25 mouse cellular contexts compared by ENCODE assay signal in the genomic region with DNA sequence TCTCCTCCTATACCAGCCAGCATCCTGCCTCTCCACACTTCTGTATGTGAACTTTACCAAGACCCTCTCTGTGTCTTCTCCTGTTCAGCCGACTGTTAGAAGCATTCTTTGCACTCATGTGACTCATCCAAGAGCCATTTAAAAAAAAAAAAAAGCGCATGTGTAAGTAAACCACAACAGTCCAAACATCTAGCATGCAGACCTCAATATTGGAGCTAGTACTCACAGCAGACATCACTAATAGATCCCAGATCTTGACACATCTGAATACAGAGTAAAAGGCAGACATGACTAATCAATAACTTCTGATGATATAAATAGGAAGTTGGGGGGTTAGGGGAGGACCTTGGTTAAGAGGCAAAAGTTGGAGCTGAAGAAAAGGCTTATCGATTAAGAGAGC. TPM values are rescaled to one million over a fixed set of nuclear protein-coding genes. Genes with fewer than 3 reads are reported as not detected.
DNase-seq lines count a peak whose midpoint lies in the region; TF ChIP-seq lines count a peak whose summit lies in the region.
"Had no signal": no experiment of that assay in that cellular context is flagged by ENCODE, and none has a peak within 500 bp of the region (broad histone marks: within the 10 kb centered on the region; RNA-seq: fewer than 3 reads in every experiment).

No protein-coding gene starts in this region.

- H3K79me2 ChIP-seq in MEL (ENCODE audit: control insufficient read depth, insufficient read depth, low read length, poor library complexity) = no peaks in the 10 kb centered on the region

- no peak for TF ChIP-seq CTCF in MEL (IDR thresholded peaks at IDR 0.05 in 2 of 3, conservative IDR thresholded peaks at IDR 0.05 in 1 of 3; ENCODE audit: control insufficient read depth in 1 of 3, insufficient read depth in 1 of 3, low read depth in 2 of 3, low read length in 3 of 3, poor library complexity in 1 of 3, severe bottlenecking in 1 of 3)
- TF ChIP-seq CTCF in embryonic fibroblast, embryonic 13.5 days (IDR thresholded peaks at IDR 0.05; ENCODE audit: borderline replicate concordance, insufficient read depth, low read length) = no peak

- no peaks in the 10 kb centered on the region for H3K9me3 ChIP-seq in MEL (replicated peaks; ENCODE audit: insufficient read depth, low read length)
- no peaks in the 10 kb centered on the region for H3K9me3 ChIP-seq in midbrain, embryonic 10.5 days (replicated peaks)
- H3K9me3 ChIP-seq in embryonic facial prominence, embryonic 10.5 days = no peaks in the 10 kb centered on the region
- H3K9me3 ChIP-seq: embryonic facial prominence, embryonic 12.5 days; embryonic facial prominence, embryonic 15.5 days; forebrain, embryonic 12.5 days; forebrain, embryonic 15.5 days; G1E; hindbrain, embryonic 12.5 days; hindbrain, embryonic 15.5 days had no signal

- H3K4me1 ChIP-seq in MEL (ENCODE audit: control insufficient read depth in 1 of 2, insufficient read depth in 2 of 2, low read length in 2 of 2) = no peaks in the 10 kb centered on the region
- peaks cover 9% of the 10 kb centered on the region for H3K4me1 ChIP-seq in embryonic fibroblast, embryonic 13.5 days (ENCODE audit: control insufficient read depth, insufficient read depth, low read length)
- no peaks in the 10 kb centered on the region for H3K4me1 ChIP-seq in midbrain, embryonic 10.5 days
- H3K4me1 ChIP-seq in embryonic facial prominence, embryonic 10.5 days = no peaks in the 10 kb centered on the region
- H3K4me1 ChIP-seq: embryonic facial prominence, embryonic 12.5 days; embryonic facial prominence, embryonic 15.5 days; forebrain, embryonic 12.5 days; forebrain, embryonic 15.5 days; hindbrain, embryonic 12.5 days; hindbrain, embryonic 15.5 days had no signal

- peaks cover 0 to 5% of the 10 kb centered on the region in 2 experiments; a peak in 2 of 4 replicates for H3K36me3 ChIP-seq in MEL (ENCODE audit: control insufficient read depth in 1 of 2, insufficient read depth in 2 of 2, low read length in 2 of 2)
- H3K36me3 ChIP-seq in midbrain, embryonic 10.5 days = peaks cover 100% of the 10 kb centered on the region
- H3K36me3 ChIP-seq in embryonic facial prominence, embryonic 10.5 days (replicated peaks) = peaks cover 100% of the 10 kb centered on the region

- no peaks in the 10 kb centered on the region for H3K27me3 ChIP-seq in MEL (ENCODE audit: control insufficient read depth in 1 of 2, insufficient read depth in 2 of 2, low read length in 2 of 2)
- no peaks in the 10 kb centered on the region for H3K27me3 ChIP-seq in midbrain, embryonic 10.5 days (ENCODE audit: low read depth, poor library complexity, severe bottlenecking)
- H3K27me3 ChIP-seq in embryonic facial prominence, embryonic 10.5 days (replicated peaks; ENCODE audit: low read depth, poor library complexity, severe bottlenecking) = no peaks in the 10 kb centered on the region
- H3K27me3 ChIP-seq: CH12.LX; embryonic facial prominence, embryonic 12.5 days; embryonic facial prominence, embryonic 15.5 days; forebrain, embryonic 12.5 days; forebrain, embryonic 15.5 days; hindbrain, embryonic 12.5 days; hindbrain, embryonic 15.5 days; Patski had no signal

- no peak overlapping the region for H3K9ac ChIP-seq in MEL (ENCODE audit: control insufficient read depth, low read depth, low read length, poor library complexity, severe bottlenecking)
- H3K9ac ChIP-seq: embryonic facial prominence, embryonic 12.5 days; embryonic facial prominence, embryonic 15.5 days; forebrain, embryonic 12.5 days; forebrain, embryonic 15.5 days; hindbrain, embryonic 12.5 days; hindbrain, embryonic 15.5 days had no signal

- no peak for TF ChIP-seq RAD21 in MEL (IDR thresholded peaks at IDR 0.05; ENCODE audit: low read depth, low read length)

- no peak for TF ChIP-seq EP300 in MEL (IDR thresholded peaks at IDR 0.05; ENCODE audit: low read depth in 1 of 2, low read length in 2 of 2)

- peak; percentile 19 for DNase-seq in retina, postnatal 1 day
- no peak for DNase-seq in retina, embryonic 14.5 days (ENCODE audit: low spot score)
- DNase-seq in MEL (ENCODE audit: low read depth, low spot score) = peak; percentile 24
- DNase-seq in midbrain, embryonic 10.5 days (ENCODE audit: low spot score) = no peak
- DNase-seq in spleen, postnatal 4 days (ENCODE audit: low spot score in 2 of 2) = no peak
- no peak for DNase-seq in embryonic facial prominence, embryonic 10.5 days (ENCODE audit: low spot score)
- DNase-seq: adrenal gland, postnatal 10 days; adrenal gland, postnatal 36 days; cerebellum, adult 18-20 months; cerebellum, adult 9-10 months; cerebellum, postnatal 14 days; gastrocnemius, adult 2 months; gastrocnemius, postnatal 14 days; heart, adult 11 months had no signal

- TF ChIP-seq POLR2A in MEL (IDR thresholded peaks at IDR 0.05; ENCODE audit: control insufficient read depth in 1 of 2, insufficient read depth in 1 of 2, low read depth in 1 of 2, low read length in 2 of 2, poor library complexity in 1 of 2) = no peak
- TF ChIP-seq POLR2A in embryonic fibroblast, embryonic 13.5 days (IDR thresholded peaks at IDR 0.05; ENCODE audit: low read depth, low read length) = no peak

- WGBS in midbrain, embryonic 10.5 days = 94% methylated on average over 3 of the region's 3 CpGs
- 87% methylated on average over 3 of the region's 3 CpGs for WGBS in embryonic facial prominence, embryonic 10.5 days

- H3K27ac ChIP-seq in MEL (ENCODE audit: control insufficient read depth, low read depth, low read length) = no peak overlapping the region
- peak overlapping the region; percentile 14; the same call in 1 of the 2 replicates for H3K27ac ChIP-seq in embryonic fibroblast, embryonic 13.5 days (ENCODE audit: insufficient read depth, low read length)
- no peak overlapping the region for H3K27ac ChIP-seq in midbrain, embryonic 10.5 days (replicated peaks)
- no peak overlapping the region for H3K27ac ChIP-seq in embryonic facial prominence, embryonic 10.5 days (replicated peaks)
- H3K27ac ChIP-seq: embryonic facial prominence, embryonic 12.5 days; embryonic facial prominence, embryonic 15.5 days; forebrain, embryonic 12.5 days; forebrain, embryonic 15.5 days; gastrocnemius, adult 2 months; hindbrain, embryonic 12.5 days; hindbrain, embryonic 15.5 days had no signal

- no peak overlapping the region for H3K4me3 ChIP-seq in MEL (ENCODE audit: control insufficient read depth in 1 of 2, insufficient read depth in 1 of 2, low read depth in 2 of 2, low read length in 2 of 2)
- H3K4me3 ChIP-seq in embryonic fibroblast, embryonic 13.5 days (ENCODE audit: insufficient read depth, low read length) = no peak overlapping the region
- no peak overlapping the region for H3K4me3 ChIP-seq in midbrain, embryonic 10.5 days
- no peak overlapping the region for H3K4me3 ChIP-seq in embryonic facial prominence, embryonic 10.5 days
- H3K4me3 ChIP-seq: embryonic facial prominence, embryonic 12.5 days; embryonic facial prominence, embryonic 15.5 days; erythroblast, embryonic 14.5 days; forebrain, embryonic 12.5 days; forebrain, embryonic 15.5 days; gastrocnemius, adult 2 months; hindbrain, embryonic 12.5 days; hindbrain, embryonic 15.5 days had no signal

TF ChIP-seq in MEL, 35 proteins besides CTCF, POLR2A, EP300 and RAD21 (continues in another document):
- TF ChIP-seq BHLHE40 (IDR thresholded peaks at IDR 0.05; ENCODE audit: borderline replicate concordance, low read depth, low read length) = no peak

RNA-seq across cellular contexts. Expression of gene Prr12, which starts 17.1 kb away (rescaled TPM):
- 3.3 and 3.5 TPM in 2 replicates for total RNA-seq in MEL (2012; rRNA removed)
- polyA plus RNA-seq in MEL (2012; ENCODE audit: insufficient read depth in 1 of 2, insufficient read length in 2 of 2, low read depth in 1 of 2, low replicate concordance in 2 of 2, missing spikeins in 1 of 2) = 10 to 100 TPM in 1 of 2 experiments, not detected in 1; 32.1 TPM
- polyA plus RNA-seq in embryonic fibroblast, embryonic 13.5 days (2011; ENCODE audit: insufficient read length, low read depth, missing spikeins) = 15.4 and 16.9 TPM in 2 replicates
- 10.8 and 11.3 TPM in 2 replicates for polyA plus RNA-seq in midbrain, embryonic 10.5 days (2016; fragmentation: Nextera tagmentation; extraction: Ambion mirVana)
- polyA plus RNA-seq in embryonic facial prominence, embryonic 10.5 days (2016; fragmentation: Nextera tagmentation; extraction: Ambion mirVana) = 13.4 and 14.9 TPM in 2 replicates

RNA-seq across cellular contexts. Expression of gene Rras, which starts 17.9 kb away (rescaled TPM):
- 4.2 and 5.0 TPM in 2 replicates for total RNA-seq in MEL (2012; rRNA removed)
- polyA plus RNA-seq in MEL (2012; ENCODE audit: insufficient read depth in 1 of 2, insufficient read length in 2 of 2, low read depth in 1 of 2, low replicate concordance in 2 of 2, missing spikeins in 1 of 2) = 10 to 100 TPM in 1 of 2 experiments, not detected in 1; 24.1 TPM
- polyA plus RNA-seq in embryonic fibroblast, embryonic 13.5 days (2011; ENCODE audit: insufficient read length, low read depth, missing spikeins) = 83.0 and 116 TPM in 2 replicates
- polyA plus RNA-seq in midbrain, embryonic 10.5 days (2016; fragmentation: Nextera tagmentation; extraction: Ambion mirVana) = 22.0 and 23.6 TPM in 2 replicates
- 18.8 and 20.3 TPM in 2 replicates for polyA plus RNA-seq in embryonic facial prominence, embryonic 10.5 days (2016; fragmentation: Nextera tagmentation; extraction: Ambion mirVana)

RNA-seq across cellular contexts. Expression of gene Scaf1, which starts 19.5 kb away (rescaled TPM):
- total RNA-seq in MEL (2012; rRNA removed) = 17.7 and 18.3 TPM in 2 replicates
- 10 to 100 TPM; 34.4 to 81.5 TPM for polyA plus RNA-seq in MEL (2012; ENCODE audit: insufficient read depth in 1 of 2, insufficient read length in 2 of 2, low read depth in 1 of 2, low replicate concordance in 2 of 2, missing spikeins in 1 of 2)
- 75.4 and 79.8 TPM in 2 replicates for polyA plus RNA-seq in embryonic fibroblast, embryonic 13.5 days (2011; ENCODE audit: insufficient read length, low read depth, missing spikeins)
- 39.6 and 44.8 TPM in 2 replicates for polyA plus RNA-seq in midbrain, embryonic 10.5 days (2016; fragmentation: Nextera tagmentation; extraction: Ambion mirVana)
- polyA plus RNA-seq in embryonic facial prominence, embryonic 10.5 days (2016; fragmentation: Nextera tagmentation; extraction: Ambion mirVana) = 46.2 and 47.9 TPM in 2 replicates

RNA-seq across cellular contexts. Expression of gene Nosip, which starts 26.6 kb away (rescaled TPM):
- total RNA-seq in MEL (2012; rRNA removed) = 49.9 and 50.7 TPM in 2 replicates
- 10 to 100 TPM in 1 of 2 experiments, not detected in 1; 78.9 TPM for polyA plus RNA-seq in MEL (2012; ENCODE audit: insufficient read depth in 1 of 2, insufficient read length in 2 of 2, low read depth in 1 of 2, low replicate concordance in 2 of 2, missing spikeins in 1 of 2)
- 33.0 and 38.0 TPM in 2 replicates for polyA plus RNA-seq in embryonic fibroblast, embryonic 13.5 days (2011; ENCODE audit: insufficient read length, low read depth, missing spikeins)
- 63.0 and 66.7 TPM in 2 replicates for polyA plus RNA-seq in midbrain, embryonic 10.5 days (2016; fragmentation: Nextera tagmentation; extraction: Ambion mirVana)
- polyA plus RNA-seq in embryonic facial prominence, embryonic 10.5 days (2016; fragmentation: Nextera tagmentation; extraction: Ambion mirVana) = 70.8 and 74.7 TPM in 2 replicates

RNA-seq across cellular contexts. Expression of gene Prrg2, which starts 26.8 kb away (rescaled TPM):
- 7.5 and 7.7 TPM in 2 replicates for total RNA-seq in MEL (2012; rRNA removed)
- 10 to 100 TPM in 1 of 2 experiments, not detected in 1; 16.9 TPM for polyA plus RNA-seq in MEL (2012; ENCODE audit: insufficient read depth in 1 of 2, insufficient read length in 2 of 2, low read depth in 1 of 2, low replicate concordance in 2 of 2, missing spikeins in 1 of 2)
- 15.1 and 17.5 TPM in 2 replicates for polyA plus RNA-seq in embryonic fibroblast, embryonic 13.5 days (2011; ENCODE audit: insufficient read length, low read depth, missing spikeins)
- polyA plus RNA-seq in midbrain, embryonic 10.5 days (2016; fragmentation: Nextera tagmentation; extraction: Ambion mirVana) = 17.0 and 17.3 TPM in 2 replicates
- 23.3 and 24.4 TPM in 2 replicates for polyA plus RNA-seq in embryonic facial prominence, embryonic 10.5 days (2016; fragmentation: Nextera tagmentation; extraction: Ambion mirVana)

Comparison
In these comparisons a context has a peak if more than half of its experiments do, and no peak if none do; other contexts are left out.
1. DNase-seq: peak in retina, postnatal 1 day (single experiment) and MEL (single experiment); none in retina, embryonic 14.5 days (single experiment), midbrain, embryonic 10.5 days (single experiment), spleen, postnatal 4 days (0 of 2) and embryonic facial prominence, embryonic 10.5 days (single experiment).